Mouse (Mus musculus) retina, postnatal 1 day (tissue): ENCODE measurements around the gene Clta.
"Not testable (repeated sequence)": the region's sequence is repeated elsewhere in the genome, so short reads cannot be mapped to it uniquely, and the experiment has no call there.

Experiments
- DNase-seq: peaks from one replicate; pipeline ENCODE4 v3.0.0-alpha.2; 2012

Clta gene

GRCm38 (mm10) chr4:44028303-44029135 lies 24.3 kb downstream of the Clta start:
- DNase-seq: peak; percentile 89

- DNase-seq: peak; percentile 21
Observed at GRCm38 (mm10) chr4:44029661-44030066, 25.4 kb downstream of the Clta start.

- DNase-seq: no peak
Observed at GRCm38 (mm10) chr4:44031521-44031920, 27.3 kb downstream of the Clta start.

GRCm38 (mm10) chr4:44036455-44036854 lies 32.2 kb downstream of the Clta start:
- no peak for DNase-seq

DNA sequence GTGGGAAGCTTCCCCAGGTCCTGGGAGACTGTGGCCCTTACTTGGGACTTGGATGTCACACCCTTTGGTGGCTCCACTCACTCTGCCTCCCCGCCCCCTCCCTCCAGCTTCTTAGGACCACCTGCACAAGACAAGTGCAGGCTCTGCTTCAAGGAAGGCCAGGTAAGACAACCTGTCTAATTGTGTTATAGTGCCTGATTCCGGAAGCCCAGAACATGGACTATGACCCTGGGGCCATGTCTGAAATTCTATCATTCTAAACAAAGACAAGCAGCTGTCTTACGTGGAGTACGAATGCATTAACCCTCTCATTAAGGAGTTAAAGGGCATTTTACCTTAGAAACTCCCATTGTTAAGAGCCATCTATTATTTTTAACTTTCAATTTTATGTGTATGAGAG lies 36.5 kb downstream of the Clta start:
- DNase-seq: no peak

- no peak for DNase-seq
Observed at GRCm38 (mm10) chr4:44042429-44042828, 38.2 kb downstream of the Clta start.

GRCm38 (mm10) chr4:44043182-44043581 lies 38.9 kb downstream of the Clta start:
- not testable (repeated sequence) for DNase-seq

GRCm38 (mm10) chr4:44044685-44045356 lies 40.6 kb downstream of the Clta start:
- DNase-seq: no peak

DNA sequence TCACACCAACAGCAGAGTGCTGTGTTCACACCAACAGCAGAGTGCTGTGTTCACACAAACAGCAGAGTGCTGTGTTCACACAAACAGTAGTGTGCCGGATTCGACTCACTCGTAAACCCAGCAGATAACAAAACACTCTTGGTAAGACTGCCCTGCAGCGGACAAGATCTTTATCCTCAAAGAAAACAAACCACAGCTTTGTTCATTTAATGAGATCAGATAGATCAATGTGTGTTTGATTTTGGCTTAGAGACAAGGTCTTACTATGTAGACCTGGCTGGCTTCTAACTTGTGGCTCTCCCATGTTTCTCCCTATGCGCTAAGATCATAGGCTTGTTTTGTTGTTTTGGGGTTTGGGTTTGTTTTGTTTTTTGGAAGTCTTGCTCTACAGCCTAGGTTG lies 41.8 kb downstream of the Clta start:
- DNase-seq: no peak

- no peak for DNase-seq
Observed at GRCm38 (mm10) chr4:44049812-44050211, 45.6 kb downstream of the Clta start.

DNA sequence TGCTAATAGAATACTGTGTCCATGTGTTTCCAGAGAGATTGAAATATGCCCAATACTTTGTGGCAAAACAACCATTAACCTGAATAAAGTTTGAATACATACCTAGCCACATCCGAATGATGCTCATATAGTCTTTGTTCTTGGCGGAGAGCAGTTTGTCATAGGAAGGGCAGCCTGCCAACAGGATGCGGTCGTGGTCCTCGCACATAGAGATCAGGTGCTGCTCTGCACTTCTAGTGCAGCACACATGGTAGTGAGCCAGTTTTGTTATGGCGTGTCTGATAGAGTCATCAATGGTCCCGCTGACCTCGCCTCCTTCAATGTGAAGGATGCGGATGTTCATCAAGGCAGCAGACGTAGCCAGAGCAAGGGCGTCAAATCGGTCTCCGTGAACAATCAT lies 55.4 kb downstream of the Clta start:
- DNase-seq: no peak

GRCm38 (mm10) chr4:44062062-44062461 lies 57.8 kb downstream of the Clta start:
- no peak for DNase-seq

- DNase-seq: no peak
Observed at GRCm38 (mm10) chr4:44062816-44063215, 58.6 kb downstream of the Clta start.

- DNase-seq: peak; percentile 86
Observed at GRCm38 (mm10) chr4:44065355-44066025, 61.2 kb downstream of the Clta start.

- DNase-seq: no peak
Observed at GRCm38 (mm10) chr4:44066891-44067290, 62.6 kb downstream of the Clta start.

DNA sequence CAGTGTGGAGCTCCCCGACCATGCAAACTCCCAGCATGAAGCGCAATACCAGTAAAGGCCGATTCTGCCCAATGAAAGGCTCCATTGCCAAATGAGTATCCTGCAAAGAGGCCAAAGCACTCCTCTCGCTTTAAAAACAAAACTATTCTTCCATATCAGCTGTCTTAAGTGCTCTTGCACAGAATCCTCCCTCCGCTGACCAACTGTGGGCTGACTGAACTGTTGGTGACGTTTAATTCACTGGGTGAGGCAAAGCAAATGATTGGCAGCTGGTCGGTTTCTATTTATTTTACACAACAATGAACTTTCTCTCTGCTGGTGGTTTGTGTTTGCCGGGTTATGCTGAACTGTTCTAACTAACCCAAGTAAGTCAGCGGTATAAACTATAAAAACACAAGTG lies 64.5 kb downstream of the Clta start:
- DNase-seq: peak; percentile 29

- DNase-seq: no peak
Observed at GRCm38 (mm10) chr4:44069411-44069810, 65.2 kb downstream of the Clta start.

DNA sequence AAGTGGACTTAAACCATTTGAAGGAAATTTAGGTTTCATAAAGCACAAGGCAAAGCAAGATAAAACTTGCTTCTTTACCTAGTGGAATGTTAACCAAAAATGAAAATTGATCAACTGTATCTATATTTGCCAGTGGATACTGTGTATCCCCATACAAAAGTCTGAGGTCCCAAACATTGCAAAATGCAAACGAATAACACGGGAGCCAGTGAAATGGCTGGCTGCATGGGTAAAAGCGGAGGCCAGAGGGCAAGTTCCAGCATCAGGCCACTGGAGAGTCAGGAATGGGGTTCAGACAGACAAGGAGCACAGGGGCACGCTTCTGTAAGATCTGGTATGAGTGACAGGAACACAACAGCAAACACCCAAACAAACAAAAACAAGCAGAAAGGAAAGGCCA lies 66.4 kb downstream of the Clta start:
- DNase-seq: no peak

DNA sequence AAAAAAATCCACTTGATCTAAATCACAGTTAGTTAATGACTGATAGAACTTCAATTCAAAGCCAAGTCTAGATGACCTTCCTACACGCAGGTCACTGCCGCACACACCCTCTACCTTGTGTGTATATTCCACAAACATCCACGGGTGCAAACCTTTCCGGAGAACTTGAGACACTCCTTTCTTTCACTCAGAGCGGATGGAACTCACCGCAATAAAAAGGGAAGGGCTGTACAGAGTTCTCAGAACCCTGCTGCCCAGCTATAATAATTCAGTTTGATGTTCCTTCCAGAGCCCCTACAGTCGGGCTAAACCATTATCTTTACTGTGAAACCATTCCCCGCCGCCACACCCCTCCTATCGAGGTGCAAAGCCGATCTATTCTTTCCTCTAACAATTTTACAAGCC lies 67.5 kb downstream of the Clta start:
- no peak for DNase-seq

GRCm38 (mm10) chr4:44072146-44072872 lies 68.1 kb downstream of the Clta start:
- peak; percentile 93 for DNase-seq

GRCm38 (mm10) chr4:44072873-44073441 lies 68.7 kb downstream of the Clta start:
- DNase-seq: no peak

DNA sequence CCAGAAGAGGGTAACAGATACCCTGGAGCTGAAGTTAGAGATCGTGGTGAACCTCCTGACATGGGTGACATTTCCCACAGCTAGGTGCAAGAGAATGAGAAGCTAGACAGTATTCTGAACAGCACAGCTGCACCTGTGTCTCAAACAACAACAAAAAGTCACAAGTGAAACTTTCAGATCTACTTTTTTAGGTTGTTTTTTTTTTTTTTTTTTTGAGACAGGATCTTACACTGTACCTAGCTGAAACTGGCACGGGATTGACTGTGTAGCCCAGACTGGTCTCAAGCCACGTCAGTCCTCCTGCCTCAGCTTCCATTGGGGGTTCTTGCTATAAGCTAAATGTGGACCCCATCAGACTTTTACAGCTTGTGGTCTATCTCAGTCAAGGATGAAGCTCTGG lies 69.5 kb downstream of the Clta start:
- DNase-seq: no peak

DNA sequence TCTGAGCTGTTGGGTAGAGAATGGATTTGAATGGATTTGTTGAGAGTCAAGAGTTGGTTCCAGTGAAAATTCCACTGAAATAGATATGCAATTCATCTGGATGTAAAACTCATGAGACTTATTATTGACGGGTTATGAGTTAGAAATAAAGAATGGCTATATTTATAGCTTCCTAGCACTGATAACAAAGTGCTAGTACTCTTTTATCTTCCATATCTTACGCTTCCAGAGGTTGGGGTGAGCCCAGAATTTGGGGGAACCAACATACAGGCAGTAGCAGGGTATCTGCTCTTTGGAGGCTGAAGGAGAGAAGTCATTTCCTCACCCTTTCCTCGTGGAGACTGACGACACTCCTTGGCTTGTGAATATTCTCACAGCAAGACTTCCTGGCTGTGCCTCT lies 70.2 kb downstream of the Clta start:
- DNase-seq: no peak
